Mouse (Mus musculus): ENCODE measurements around the gene Steap2. TPM values are rescaled to one million over a fixed set of nuclear protein-coding genes. Genes with fewer than 3 reads are reported as not detected.

Steap2 gene
- not detected for total RNA-seq (2023)

GRCm38 (mm10) chr5:5693956-5694653 lies at the start of gene Steap2:
Gene Steap2 (minus strand): TSS chr5:5694578.

GRCm38 (mm10) chr5:5663655-5664370 lies 30.6 kb downstream of the Steap2 start, which contains the start of gene Cfap69:
Gene Cfap69 (minus strand): TSS chr5:5664239.

Other genes starting within 250 kb of the Steap2 start
- not detected for gene 1700015F17Rik, start 215.4 kb downstream of the Steap2 start, total RNA-seq (2023)
- gene Cldn12, start 179.6 kb downstream of the Steap2 start, total RNA-seq (2023), result 6.7 TPM
- 20.5 TPM for gene Gtpbp10, start 135.0 kb downstream of the Steap2 start, total RNA-seq (2023)
- not detected for gene Gm8773, start 120.8 kb downstream of the Steap2 start, total RNA-seq (2023)
- not detected for gene Cfap69, start 30.3 kb downstream of the Steap2 start, total RNA-seq (2023)
- not detected for gene Steap1, start 54.7 kb upstream of the Steap2 start, total RNA-seq (2023)